Mouse (Mus musculus) T-helper 1 cell (primary cell): ENCODE results near the gene Igfbp2.

Experiments
- in situ Hi-C: fragments of 300-600 bp; cut with MboI, MseI; formaldehyde crosslinking; loops from one replicate; pipeline ENCODE4 v1.15.1; 2025; ENCODE audit warnings: high pct_unique_total_duplicates

The Igfbp2 gene

GRCm38 (mm10) chr1:72823751-72824706 is at the start of gene Igfbp2:
Gene Igfbp2 (plus strand): TSS chr1:72824503.
- in situ Hi-C loops = no loop called here

GRCm38 (mm10) chr1:72778789-72779188 is 45.5 kb upstream of the Igfbp2 start:
- in situ Hi-C loops = no loop called here

GRCm38 (mm10) chr1:72780720-72781119 is 43.6 kb upstream of the Igfbp2 start:
- in situ Hi-C loops = no loop called here

- in situ Hi-C loops = no loop called here
Measured at GRCm38 (mm10) chr1:72783341-72783740, 41.0 kb upstream of the Igfbp2 start.

DNA sequence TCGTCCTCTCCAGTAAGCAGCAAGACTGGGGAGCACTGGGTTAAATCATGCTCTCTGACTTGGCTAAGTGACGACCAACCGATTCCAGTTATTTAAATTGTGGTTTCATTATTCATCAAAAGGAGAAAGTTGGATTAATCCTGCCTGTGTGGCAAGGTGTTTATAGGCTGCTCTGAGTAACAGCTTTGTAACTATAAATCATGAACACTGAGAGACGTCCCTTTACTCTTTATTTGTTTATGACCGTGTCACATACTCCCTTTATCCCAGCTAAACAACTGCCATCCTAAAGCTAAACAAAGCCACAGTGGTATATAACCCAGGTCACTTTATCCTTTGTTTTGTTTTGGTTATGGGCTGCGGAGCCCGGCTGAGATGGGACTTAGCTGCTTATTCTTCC is 40.3 kb upstream of the Igfbp2 start:
- in situ Hi-C loops = no loop called here

DNA sequence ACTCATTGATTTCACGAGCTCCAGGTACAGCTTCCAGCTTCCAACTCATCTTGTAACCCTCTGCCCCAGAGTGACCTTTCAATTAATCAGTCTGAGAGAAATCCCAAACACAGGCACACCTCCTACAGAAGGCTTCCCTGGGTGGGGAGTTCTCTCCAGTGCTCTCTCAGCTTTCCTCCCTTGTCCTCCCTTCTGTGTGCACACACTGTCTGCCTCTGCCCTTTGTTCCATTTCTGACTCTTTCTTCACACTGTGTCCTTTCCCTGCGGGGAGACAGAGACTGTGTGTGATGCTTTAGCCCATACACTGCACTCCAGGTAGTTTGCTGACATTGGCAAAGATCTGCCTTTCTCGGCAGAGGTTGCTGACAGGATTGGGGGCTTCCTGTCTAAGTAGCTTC is 33.6 kb upstream of the Igfbp2 start:
- in situ Hi-C loops = no loop called here

DNA sequence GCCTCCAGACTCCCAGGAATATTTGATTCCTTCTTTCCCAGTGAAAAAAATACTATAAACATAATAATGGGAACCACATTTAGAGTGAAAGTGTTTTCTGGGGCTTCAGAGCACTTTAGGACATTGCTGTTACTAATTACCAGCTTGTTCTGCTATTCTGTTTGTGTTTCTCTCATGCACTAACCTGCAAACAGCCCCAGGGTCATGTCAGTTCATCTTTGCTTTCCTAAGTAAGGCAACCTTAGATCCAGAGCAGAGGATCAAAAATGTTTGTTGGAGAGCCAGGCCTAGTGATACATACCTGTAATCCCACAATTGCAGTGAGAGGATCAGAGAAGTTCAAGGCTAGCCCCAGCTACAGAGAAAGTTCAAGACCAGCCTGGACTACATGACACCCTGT is 32.6 kb upstream of the Igfbp2 start:
- in situ Hi-C loops = no loop called here

GRCm38 (mm10) chr1:72792262-72792661 is 32.0 kb upstream of the Igfbp2 start:
- in situ Hi-C loops = no loop called here

- in situ Hi-C loops = no loop called here
Measured at GRCm38 (mm10) chr1:72793230-72793629, 31.1 kb upstream of the Igfbp2 start.

- in situ Hi-C loops = loop anchor here (5.0 kb wide), 1 partner anchor 49 kb away; no protein-coding TSS in a partner anchor
Measured at GRCm38 (mm10) chr1:72796128-72796527, 28.2 kb upstream of the Igfbp2 start.

GRCm38 (mm10) chr1:72797102-72797665 is 27.1 kb upstream of the Igfbp2 start:
- in situ Hi-C loops = loop anchor here (5.0 kb wide), 1 partner anchor 50 kb away; no protein-coding TSS in a partner anchor

DNA sequence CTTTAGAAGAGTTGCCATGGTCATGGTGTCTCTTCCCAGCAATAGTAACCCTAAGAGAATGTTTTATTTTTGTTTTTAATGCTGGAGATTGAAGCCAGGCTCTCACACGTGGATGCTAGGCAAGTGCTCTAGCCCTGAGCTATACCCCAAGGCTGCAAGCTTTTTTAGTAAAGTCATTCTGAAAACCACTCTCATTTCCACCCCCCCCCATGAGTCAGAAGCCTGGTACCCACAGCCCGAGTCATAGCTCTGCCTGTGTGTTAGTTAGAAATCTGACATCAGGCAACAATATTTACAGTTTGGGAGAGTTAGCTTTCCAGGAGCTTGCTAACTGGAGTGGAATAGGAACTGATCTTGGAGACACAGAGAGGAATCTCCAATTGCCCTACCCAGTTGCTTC is 25.9 kb upstream of the Igfbp2 start:
- in situ Hi-C loops = loop anchor here (5.0 kb wide), 1 partner anchor 51 kb away; no protein-coding TSS in a partner anchor

DNA sequence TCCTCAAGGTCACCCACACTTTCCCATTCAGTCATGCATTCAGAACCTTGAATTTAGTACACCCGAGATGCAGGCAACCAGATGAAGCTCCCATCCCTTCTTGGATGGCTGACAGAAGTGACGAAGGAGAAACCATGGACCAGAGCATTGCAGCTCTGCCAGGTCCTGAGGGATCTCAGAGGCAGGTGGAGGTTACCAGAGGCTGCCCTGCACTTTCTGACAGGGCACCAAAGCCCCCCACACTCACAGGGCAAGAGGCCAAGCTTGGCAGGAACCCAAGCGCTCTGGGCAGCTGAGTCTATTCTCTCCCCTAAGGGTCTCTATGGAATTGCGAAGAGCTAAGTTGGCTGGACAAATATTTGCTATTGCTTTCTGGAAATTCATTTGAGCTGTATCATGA is 20.3 kb upstream of the Igfbp2 start:
- in situ Hi-C loops = no loop called here

GRCm38 (mm10) chr1:72805037-72805436 is 19.3 kb upstream of the Igfbp2 start:
- in situ Hi-C loops = no loop called here

DNA sequence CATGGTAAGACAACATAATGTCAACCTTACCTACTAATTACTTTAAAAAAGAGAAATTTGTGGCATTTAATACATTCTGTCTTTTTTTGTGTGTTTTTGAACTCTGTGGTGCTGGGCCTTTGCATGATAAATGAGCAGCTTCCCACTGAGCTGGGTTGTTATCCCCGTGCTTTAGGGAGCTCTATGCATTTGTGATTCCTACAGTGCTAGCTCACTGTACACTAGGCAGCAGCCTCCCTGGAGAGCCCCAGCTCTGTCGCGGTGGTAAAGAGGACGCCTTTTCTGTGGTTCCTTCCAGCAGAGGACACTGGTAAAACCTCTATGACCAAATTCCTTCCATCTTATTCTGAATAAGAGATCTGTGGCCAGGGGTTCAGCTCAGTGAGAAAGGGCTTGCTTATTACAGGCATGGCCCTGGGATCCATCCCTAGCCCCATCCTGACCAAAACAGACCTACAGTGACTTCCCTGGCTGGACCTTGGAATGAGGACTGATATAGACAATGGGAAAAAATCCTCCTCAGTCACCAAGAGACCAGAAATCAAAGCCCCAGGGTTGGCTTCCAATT is 18.7 kb upstream of the Igfbp2 start:
- in situ Hi-C loops = no loop called here

- in situ Hi-C loops = no loop called here
Measured at GRCm38 (mm10) chr1:72806044-72806584, 18.2 kb upstream of the Igfbp2 start.

DNA sequence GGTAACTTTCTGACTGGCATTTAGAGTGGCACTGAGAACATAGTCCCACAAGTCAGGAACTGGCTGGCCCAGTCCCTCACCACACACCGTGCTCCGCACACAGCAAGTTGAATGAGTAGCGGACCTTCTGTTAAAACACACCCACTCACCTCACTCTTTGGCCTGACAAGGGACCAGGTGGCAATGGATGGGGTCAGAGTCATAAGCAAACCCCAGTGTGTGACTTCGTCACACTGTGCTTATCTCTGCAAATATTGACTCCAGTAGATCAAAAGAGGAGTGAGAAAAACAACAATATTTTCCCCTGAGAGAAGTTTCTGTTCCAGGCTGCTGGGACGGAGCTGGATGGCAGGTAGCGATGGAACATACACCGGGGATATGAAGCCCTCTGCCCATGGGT is 15.0 kb upstream of the Igfbp2 start:
- in situ Hi-C loops = no loop called here

- in situ Hi-C loops = no loop called here
Measured at GRCm38 (mm10) chr1:72809951-72810675, 14.2 kb upstream of the Igfbp2 start.

GRCm38 (mm10) chr1:72811061-72811460 is 13.2 kb upstream of the Igfbp2 start:
- in situ Hi-C loops = no loop called here

GRCm38 (mm10) chr1:72813089-72813638 is 11.1 kb upstream of the Igfbp2 start:
- in situ Hi-C loops = no loop called here
